Mouse (Mus musculus): ENCODE results near the gene Nudt7.

DNA sequence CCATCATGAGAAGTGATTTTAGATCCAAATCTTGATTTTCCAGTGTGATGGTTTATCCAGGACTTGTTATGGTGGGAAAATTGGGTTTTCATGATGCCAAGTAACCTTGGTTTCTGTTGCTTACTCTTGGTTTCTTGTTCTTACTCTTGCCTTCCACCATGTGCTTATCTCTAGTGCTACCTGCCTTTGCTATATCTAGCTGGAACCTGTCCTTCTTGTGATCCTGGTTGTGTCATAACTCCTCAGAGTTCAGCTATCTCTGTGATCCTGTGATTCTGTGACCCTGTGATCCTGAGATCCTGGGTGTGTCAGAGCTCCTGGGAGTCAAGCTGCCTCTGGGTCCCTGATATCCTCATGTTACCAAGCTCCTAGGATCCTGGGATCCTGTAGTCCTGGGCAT, 8.8 kb downstream of the Nudt7 start:
- TF ChIP-seq EP300 (IDR thresholded peaks at IDR 0.05; ENCODE audit: low read depth): no peak
- TF ChIP-seq CTCF (IDR thresholded peaks at IDR 0.05; ENCODE audit: low read depth): no peak

Data from liver, postnatal 0 days (tissue).